Mouse (Mus musculus): ENCODE measurements around the gene Rora. TPM values are rescaled to one million over a fixed set of nuclear protein-coding genes. Genes with fewer than 3 reads are reported as not detected.

The Rora gene
- polyA plus RNA-seq, 1 experiment = 0.86 TPM

GRCm38 (mm10) chr9:69179224-69179623 lies 525.6 kb downstream of the Rora start:
- no peaks in the 10 kb centered on the region for H3K79me2 ChIP-seq (ENCODE audit: control insufficient read depth, insufficient read depth)
- H3K4me3 ChIP-seq = no peak overlapping the region
- no peak overlapping the region for H3ac ChIP-seq (ENCODE audit: control insufficient read depth, insufficient read length)
- TF ChIP-seq MYOD1 (IDR thresholded peaks at IDR 0.05; ENCODE audit: control insufficient read depth in 1 of 3, insufficient read length in 2 of 3, low read depth in 2 of 3) (no peak), MAX (IDR thresholded peaks at IDR 0.05; ENCODE audit: low read depth) (no peak), TCF3 (IDR thresholded peaks at IDR 0.05; ENCODE audit: insufficient read length, low read depth) (no peak), MYOG (IDR thresholded peaks at IDR 0.05; ENCODE audit: control insufficient read depth in 1 of 3, insufficient read depth in 1 of 3, insufficient read length in 2 of 3, low read depth in 2 of 3) (no peak), POLR2A (IDR thresholded peaks at IDR 0.05; ENCODE audit: insufficient read length, low read depth) (no peak), E2F4 (IDR thresholded peaks at IDR 0.05; ENCODE audit: insufficient read depth) (no peak), POLR2AphosphoS2 (IDR thresholded peaks at IDR 0.05; ENCODE audit: insufficient read length, low read depth) (no peak)
- H3K4me2 ChIP-seq (ENCODE audit: low read depth) = no peak overlapping the region
- H3K36me3 ChIP-seq (ENCODE audit: control insufficient read depth, insufficient read depth) = no peaks in the 10 kb centered on the region
- no peaks in the 10 kb centered on the region for H3K27me3 ChIP-seq (ENCODE audit: control insufficient read depth, insufficient read depth, insufficient read length)

DNA sequence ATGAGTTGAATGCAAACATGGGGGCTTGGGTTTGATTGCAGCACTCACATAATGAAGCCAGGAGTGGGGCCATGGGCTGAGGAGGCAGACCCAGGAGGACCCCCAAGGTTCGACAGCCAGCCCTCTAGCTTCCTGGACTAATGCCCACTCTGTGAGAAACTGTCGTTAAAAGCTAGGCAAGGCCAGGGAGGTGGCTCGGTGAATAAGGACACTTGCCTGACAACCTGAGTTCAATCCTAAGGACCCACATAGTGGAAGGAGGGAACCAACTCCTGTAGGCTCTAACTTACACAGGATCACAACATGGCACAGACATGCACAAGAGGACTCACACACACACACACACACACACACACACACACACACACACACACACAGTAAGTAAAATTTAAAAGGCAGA lies 527.4 kb downstream of the Rora start:
- Histone ChIP-seq H3K27me3 (ENCODE audit: control insufficient read depth, insufficient read depth, insufficient read length) (no peaks in the 10 kb centered on the region), H3K36me3 (ENCODE audit: control insufficient read depth, insufficient read depth) (no peaks in the 10 kb centered on the region), H3K4me2 (ENCODE audit: low read depth) (no peak overlapping the region), H3ac (ENCODE audit: control insufficient read depth, insufficient read length) (no peak overlapping the region), H3K79me2 (ENCODE audit: control insufficient read depth, insufficient read depth) (no peaks in the 10 kb centered on the region), H3K4me3 (no peak overlapping the region)
- TF ChIP-seq TCF12 (IDR thresholded peaks at IDR 0.05; ENCODE audit: insufficient read depth, poor library complexity, severe bottlenecking) = no peak

- TF ChIP-seq USF1 (IDR thresholded peaks at IDR 0.05; ENCODE audit: low read depth) (no peak), MYOD1 (IDR thresholded peaks at IDR 0.05; ENCODE audit: control insufficient read depth in 1 of 3, insufficient read length in 2 of 3, low read depth in 2 of 3) (no peak), TCF3 (IDR thresholded peaks at IDR 0.05; ENCODE audit: insufficient read length, low read depth) (no peak), E2F4 (IDR thresholded peaks at IDR 0.05; ENCODE audit: insufficient read depth) (no peak)
- Histone ChIP-seq H3ac (ENCODE audit: control insufficient read depth, insufficient read length) (no peak overlapping the region), H3K79me2 (ENCODE audit: control insufficient read depth, insufficient read depth) (no peaks in the 10 kb centered on the region), H3K4me3 (no peak overlapping the region), H3K27me3 (ENCODE audit: control insufficient read depth, insufficient read depth, insufficient read length) (no peaks in the 10 kb centered on the region), H3K4me2 (ENCODE audit: low read depth) (no peak overlapping the region), H3K36me3 (ENCODE audit: control insufficient read depth, insufficient read depth) (no peaks in the 10 kb centered on the region)
These were observed 527.8 kb downstream of the Rora start for GRCm38 (mm10) chr9:69181411-69181810.

DNA sequence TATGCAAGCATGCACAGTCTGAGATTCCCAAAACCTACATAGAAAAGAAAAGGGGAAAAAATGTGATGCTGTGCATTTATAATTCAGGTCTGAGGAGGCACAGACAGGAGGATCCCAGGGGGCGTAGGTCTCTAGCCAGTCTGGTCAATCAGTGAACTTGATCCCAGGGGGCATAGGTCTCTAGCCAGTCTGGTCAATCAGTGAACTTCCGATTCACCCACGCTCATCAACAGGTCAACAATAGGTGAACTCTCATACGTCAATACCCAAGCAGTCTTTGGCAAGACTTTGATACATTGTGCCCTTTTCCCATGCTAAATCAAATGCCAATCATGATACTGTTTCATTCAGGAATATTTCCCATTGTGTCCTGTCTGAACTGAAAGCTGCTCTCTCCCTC lies 530.3 kb downstream of the Rora start:
- Histone ChIP-seq H3K36me3 (ENCODE audit: control insufficient read depth, insufficient read depth) (no peaks in the 10 kb centered on the region), H3K4me2 (ENCODE audit: low read depth) (no peak overlapping the region), H3ac (ENCODE audit: control insufficient read depth, insufficient read length) (no peak overlapping the region), H3K79me2 (ENCODE audit: control insufficient read depth, insufficient read depth) (no peaks in the 10 kb centered on the region), H3K4me3 (no peak overlapping the region), H3K27me3 (ENCODE audit: control insufficient read depth, insufficient read depth, insufficient read length) (no peaks in the 10 kb centered on the region)
- TF ChIP-seq USF1 (IDR thresholded peaks at IDR 0.05; ENCODE audit: low read depth) (no peak), MYOD1 (IDR thresholded peaks at IDR 0.05; ENCODE audit: control insufficient read depth in 1 of 3, insufficient read length in 2 of 3, low read depth in 2 of 3) (no peak), TCF3 (IDR thresholded peaks at IDR 0.05; ENCODE audit: insufficient read length, low read depth) (no peak), CEBPB (IDR thresholded peaks at IDR 0.05; ENCODE audit: insufficient read depth, poor library complexity, severe bottlenecking) (no peak), MYOG (IDR thresholded peaks at IDR 0.05; ENCODE audit: control insufficient read depth in 1 of 3, insufficient read depth in 1 of 3, insufficient read length in 2 of 3, low read depth in 2 of 3) (no peak)

- Histone ChIP-seq H3K79me2 (ENCODE audit: control insufficient read depth, insufficient read depth) (no peaks in the 10 kb centered on the region), H3K4me3 (no peak overlapping the region), H3K4me2 (ENCODE audit: low read depth) (no peak overlapping the region), H3ac (ENCODE audit: control insufficient read depth, insufficient read length) (no peak overlapping the region), H3K27me3 (ENCODE audit: control insufficient read depth, insufficient read depth, insufficient read length) (no peaks in the 10 kb centered on the region), H3K36me3 (ENCODE audit: control insufficient read depth, insufficient read depth) (no peaks in the 10 kb centered on the region)
- TF ChIP-seq TCF12 (IDR thresholded peaks at IDR 0.05; ENCODE audit: insufficient read depth, poor library complexity, severe bottlenecking) (no peak), E2F4 (IDR thresholded peaks at IDR 0.05; ENCODE audit: insufficient read depth) (no peak), USF1 (IDR thresholded peaks at IDR 0.05; ENCODE audit: low read depth) (no peak), POLR2A (IDR thresholded peaks at IDR 0.05; ENCODE audit: insufficient read length, low read depth) (no peak), CEBPB (IDR thresholded peaks at IDR 0.05; ENCODE audit: insufficient read depth, poor library complexity, severe bottlenecking) (no peak), TCF3 (IDR thresholded peaks at IDR 0.05; ENCODE audit: insufficient read length, low read depth) (no peak), MYOD1 (IDR thresholded peaks at IDR 0.05; ENCODE audit: control insufficient read depth in 1 of 3, insufficient read length in 2 of 3, low read depth in 2 of 3) (no peak), POLR2AphosphoS2 (IDR thresholded peaks at IDR 0.05; ENCODE audit: insufficient read length, low read depth) (no peak), MAX (IDR thresholded peaks at IDR 0.05; ENCODE audit: low read depth) (no peak), MYOG (IDR thresholded peaks at IDR 0.05; ENCODE audit: control insufficient read depth in 1 of 3, insufficient read depth in 1 of 3, insufficient read length in 2 of 3, low read depth in 2 of 3) (no peak), REST (IDR thresholded peaks at IDR 0.05; ENCODE audit: insufficient read depth, insufficient read length) (no peak), SRF (IDR thresholded peaks at IDR 0.05; ENCODE audit: control insufficient read depth, insufficient read length, low read depth) (no peak)
These were observed 537.1 kb downstream of the Rora start for GRCm38 (mm10) chr9:69190726-69191125.

GRCm38 (mm10) chr9:69192446-69192845 lies 538.9 kb downstream of the Rora start:
- Histone ChIP-seq H3K4me2 (ENCODE audit: low read depth) (no peak overlapping the region), H3K79me2 (ENCODE audit: control insufficient read depth, insufficient read depth) (no peaks in the 10 kb centered on the region), H3K4me3 (no peak overlapping the region), H3ac (ENCODE audit: control insufficient read depth, insufficient read length) (no peak overlapping the region), H3K36me3 (ENCODE audit: control insufficient read depth, insufficient read depth) (no peaks in the 10 kb centered on the region), H3K27me3 (ENCODE audit: control insufficient read depth, insufficient read depth, insufficient read length) (no peaks in the 10 kb centered on the region)
- TF ChIP-seq MYOD1 (IDR thresholded peaks at IDR 0.05; ENCODE audit: control insufficient read depth in 1 of 3, insufficient read length in 2 of 3, low read depth in 2 of 3) (no peak), SRF (IDR thresholded peaks at IDR 0.05; ENCODE audit: control insufficient read depth, insufficient read length, low read depth) (no peak), POLR2AphosphoS2 (IDR thresholded peaks at IDR 0.05; ENCODE audit: insufficient read length, low read depth) (no peak), CEBPB (IDR thresholded peaks at IDR 0.05; ENCODE audit: insufficient read depth, poor library complexity, severe bottlenecking) (no peak), USF1 (IDR thresholded peaks at IDR 0.05; ENCODE audit: low read depth) (no peak), REST (IDR thresholded peaks at IDR 0.05; ENCODE audit: insufficient read depth, insufficient read length) (no peak), E2F4 (IDR thresholded peaks at IDR 0.05; ENCODE audit: insufficient read depth) (no peak), MYOG (IDR thresholded peaks at IDR 0.05; ENCODE audit: control insufficient read depth in 1 of 3, insufficient read depth in 1 of 3, insufficient read length in 2 of 3, low read depth in 2 of 3) (no peak), TCF3 (IDR thresholded peaks at IDR 0.05; ENCODE audit: insufficient read length, low read depth) (no peak), MAX (IDR thresholded peaks at IDR 0.05; ENCODE audit: low read depth) (no peak), POLR2A (IDR thresholded peaks at IDR 0.05; ENCODE audit: insufficient read length, low read depth) (no peak), TCF12 (IDR thresholded peaks at IDR 0.05; ENCODE audit: insufficient read depth, poor library complexity, severe bottlenecking) (no peak)
